34 mouse cellular contexts compared by ENCODE assay signal in the genomic region with DNA sequence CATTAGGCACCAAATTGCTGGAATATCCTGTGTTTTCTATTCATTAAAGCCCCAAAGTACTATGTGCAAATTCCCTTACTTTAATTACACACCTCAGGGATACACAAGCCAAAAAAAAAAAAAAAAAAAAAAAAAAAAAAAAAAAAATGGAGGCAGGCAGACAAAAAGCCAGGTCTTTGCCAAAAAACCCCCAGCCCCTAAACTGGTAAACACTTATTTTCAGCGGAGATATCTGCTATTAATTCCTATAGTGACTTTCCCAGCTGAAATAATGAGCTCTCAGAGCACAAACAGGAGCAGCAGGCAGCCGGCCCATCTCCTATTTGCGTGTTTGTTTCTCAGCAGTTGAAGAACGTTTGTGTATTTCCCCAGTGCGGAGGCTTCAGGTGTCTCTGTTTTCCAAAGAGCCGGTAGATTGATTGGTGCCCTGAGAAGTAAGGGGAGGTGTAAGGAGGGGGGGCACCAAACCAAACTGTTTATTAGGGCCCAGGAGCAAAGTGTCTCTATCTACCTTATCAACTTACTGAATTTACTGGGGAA. TPM values are rescaled to one million over a fixed set of nuclear protein-coding genes. Genes with fewer than 3 reads are reported as not detected.
DNase-seq lines count a peak whose midpoint lies in the region; ATAC-seq lines count a peak whose summit lies in the region.
"Had no signal": no experiment of that assay in that cellular context is flagged by ENCODE, and none has a peak within 500 bp of the region (broad histone marks: within the 10 kb centered on the region; RNA-seq: fewer than 3 reads in every experiment).

No protein-coding gene starts in this region.

- intact Hi-C loops in left cerebral cortex, postnatal 14 days (cut with DNase I) = no loop called here

- H3K27me3 ChIP-seq in forebrain, embryonic 12.5 days = peaks cover 39% of the 10 kb centered on the region; the same call in 1 of the 2 replicates
- H3K27me3 ChIP-seq in forebrain, embryonic 16.5 days (replicated peaks; ENCODE audit: control insufficient read depth, insufficient read depth, low read length) = 0 out of 2 replicates have a peak, but pooled peaks cover 10% of the 10 kb centered on the region
- no peaks in the 10 kb centered on the region for H3K27me3 ChIP-seq in midbrain, embryonic 12.5 days
- H3K27me3 ChIP-seq in midbrain, embryonic 15.5 days (replicated peaks) = no peaks in the 10 kb centered on the region
- H3K27me3 ChIP-seq in midbrain, embryonic 13.5 days = 0 out of 2 replicates have a peak, but pooled peaks cover 2% of the 10 kb centered on the region

- ATAC-seq in forebrain, embryonic 12.5 days (ENCODE audit: low FRiP score) = no peak
- ATAC-seq in forebrain, embryonic 16.5 days = no peak
- no peak for ATAC-seq in midbrain, embryonic 12.5 days (ENCODE audit: low FRiP score, low read depth)
- ATAC-seq in midbrain, embryonic 15.5 days (replicated peaks) = no peak
- ATAC-seq in midbrain, embryonic 13.5 days = no peak
- ATAC-seq in cerebellum, adult (ENCODE audit: insufficient number of reproducible peaks, low FRiP score, low TSS enrichment) = no peak
- ATAC-seq: CD4-positive, CD25-positive, alpha-beta regulatory T cell, adult 4 months had no signal

- H3K4me3 ChIP-seq in forebrain, embryonic 12.5 days (replicated peaks) = no peak overlapping the region
- H3K4me3 ChIP-seq in forebrain, embryonic 16.5 days (replicated peaks; ENCODE audit: low read length) = no peak overlapping the region
- H3K4me3 ChIP-seq in midbrain, embryonic 12.5 days = no peak overlapping the region
- H3K4me3 ChIP-seq in midbrain, embryonic 15.5 days = no peak overlapping the region
- H3K4me3 ChIP-seq in midbrain, embryonic 13.5 days (replicated peaks) = no peak overlapping the region
- H3K4me3 ChIP-seq: embryonic facial prominence, embryonic 13.5 days; heart, embryonic 10.5 days; heart, embryonic 15.5 days; hindbrain, embryonic 15.5 days; limb, embryonic 12.5 days; liver, embryonic 15.5 days; myocyte; neural tube, embryonic 13.5 days; stomach, embryonic 15.5 days had no signal

- peaks cover 31% of the 10 kb centered on the region for H3K4me1 ChIP-seq in forebrain, embryonic 12.5 days
- peaks cover 20% of the 10 kb centered on the region for H3K4me1 ChIP-seq in forebrain, embryonic 16.5 days (replicated peaks; ENCODE audit: control insufficient read depth, insufficient read depth, low read length)
- peaks cover 32% of the 10 kb centered on the region for H3K4me1 ChIP-seq in midbrain, embryonic 12.5 days
- H3K4me1 ChIP-seq in midbrain, embryonic 15.5 days = peaks cover 26% of the 10 kb centered on the region
- peaks cover 30% of the 10 kb centered on the region for H3K4me1 ChIP-seq in midbrain, embryonic 13.5 days (replicated peaks)
- H3K4me1 ChIP-seq: heart, embryonic 10.5 days; liver, embryonic 15.5 days had no signal

- H3K27ac ChIP-seq in forebrain, embryonic 12.5 days = no peak overlapping the region
- no peak overlapping the region for H3K27ac ChIP-seq in forebrain, embryonic 16.5 days (ENCODE audit: low read length)
- peak overlapping the region; percentile 30; the same call in 1 of the 2 replicates for H3K27ac ChIP-seq in midbrain, embryonic 12.5 days (replicated peaks)
- H3K27ac ChIP-seq in midbrain, embryonic 15.5 days = no peak overlapping the region
- no peak overlapping the region for H3K27ac ChIP-seq in midbrain, embryonic 13.5 days
- H3K27ac ChIP-seq: embryonic facial prominence, embryonic 13.5 days; heart, embryonic 10.5 days; heart, embryonic 15.5 days; hindbrain, embryonic 15.5 days; kidney, postnatal 0 days; limb, embryonic 12.5 days; liver, embryonic 15.5 days; neural tube, embryonic 13.5 days; stomach, embryonic 15.5 days had no signal

- DNase-seq in embryo, embryonic 9.5 days (ENCODE audit: extremely low spot score) = peak; percentile 10
- no peak for DNase-seq in left cerebral cortex, postnatal 14 days (ENCODE audit: low spot score in 2 of 2)
- DNase-seq: adrenal gland, postnatal 25 days; cerebellum, adult 2 months; cerebellum, postnatal 14 days; gastrocnemius, postnatal 25 days; heart, adult 11 months; kidney, adult 18-20 months; kidney, postnatal 4 days; lung, embryonic 14.5 days; lung, postnatal 14 days; right cerebral cortex, postnatal 14 days had no signal

- H3K36me3 ChIP-seq in forebrain, embryonic 12.5 days (replicated peaks) = no peaks in the 10 kb centered on the region
- no peaks in the 10 kb centered on the region for H3K36me3 ChIP-seq in forebrain, embryonic 16.5 days (ENCODE audit: control insufficient read depth, insufficient read depth)
- H3K36me3 ChIP-seq in midbrain, embryonic 12.5 days = no peaks in the 10 kb centered on the region
- H3K36me3 ChIP-seq in midbrain, embryonic 15.5 days (replicated peaks) = no peaks in the 10 kb centered on the region
- H3K36me3 ChIP-seq in midbrain, embryonic 13.5 days = no peaks in the 10 kb centered on the region
- H3K36me3 ChIP-seq: embryonic facial prominence, embryonic 13.5 days; heart, embryonic 10.5 days; heart, embryonic 15.5 days; hindbrain, embryonic 15.5 days; limb, embryonic 12.5 days; liver, embryonic 15.5 days; neural tube, embryonic 13.5 days; stomach, embryonic 15.5 days had no signal

- 1% methylated on average over 6 of the region's 6 CpGs for WGBS in forebrain, embryonic 12.5 days
- WGBS in forebrain, embryonic 16.5 days = 4% methylated on average over 6 of the region's 6 CpGs
- WGBS in midbrain, embryonic 12.5 days = 2% methylated on average over 6 of the region's 6 CpGs
- WGBS in midbrain, embryonic 15.5 days = 8% methylated on average over 6 of the region's 6 CpGs
- 2% methylated on average over 6 of the region's 6 CpGs for WGBS in midbrain, embryonic 13.5 days

- no peak overlapping the region for H3K9ac ChIP-seq in forebrain, embryonic 12.5 days
- H3K9ac ChIP-seq in forebrain, embryonic 16.5 days (replicated peaks; ENCODE audit: low read depth, low read length) = no peak overlapping the region
- H3K9ac ChIP-seq in midbrain, embryonic 12.5 days (replicated peaks) = no peak overlapping the region
- H3K9ac ChIP-seq in midbrain, embryonic 15.5 days = no peak overlapping the region
- H3K9ac ChIP-seq in midbrain, embryonic 13.5 days (replicated peaks) = no peak overlapping the region
- H3K9ac ChIP-seq: embryonic facial prominence, embryonic 13.5 days; heart, embryonic 15.5 days; hindbrain, embryonic 15.5 days; limb, embryonic 12.5 days; liver, embryonic 15.5 days; lung, embryonic 14.5 days; neural tube, embryonic 13.5 days; stomach, embryonic 15.5 days had no signal

- H3K9me3 ChIP-seq in forebrain, embryonic 12.5 days = no peaks in the 10 kb centered on the region
- H3K9me3 ChIP-seq in forebrain, embryonic 16.5 days (ENCODE audit: control insufficient read depth, low read length) = no peaks in the 10 kb centered on the region
- H3K9me3 ChIP-seq in midbrain, embryonic 12.5 days = no peaks in the 10 kb centered on the region
- no peaks in the 10 kb centered on the region for H3K9me3 ChIP-seq in midbrain, embryonic 15.5 days
- H3K9me3 ChIP-seq in midbrain, embryonic 13.5 days = no peaks in the 10 kb centered on the region
- H3K9me3 ChIP-seq: embryonic facial prominence, embryonic 13.5 days; heart, embryonic 10.5 days; heart, embryonic 15.5 days; hindbrain, embryonic 15.5 days; limb, embryonic 12.5 days; liver, embryonic 15.5 days; neural tube, embryonic 13.5 days; stomach, embryonic 15.5 days had no signal

- peak overlapping the region; percentile 27; the same call in 1 of the 2 replicates for H3K4me2 ChIP-seq in forebrain, embryonic 12.5 days
- no peak overlapping the region for H3K4me2 ChIP-seq in forebrain, embryonic 16.5 days (ENCODE audit: low read length)
- peak overlapping the region; percentile 30 for H3K4me2 ChIP-seq in midbrain, embryonic 12.5 days (replicated peaks)
- no peak overlapping the region for H3K4me2 ChIP-seq in midbrain, embryonic 15.5 days
- H3K4me2 ChIP-seq in midbrain, embryonic 13.5 days (replicated peaks) = peak overlapping the region; percentile 16; the same call in 1 of the 2 replicates
- H3K4me2 ChIP-seq: embryonic facial prominence, embryonic 13.5 days; heart, embryonic 15.5 days; hindbrain, embryonic 15.5 days; limb, embryonic 12.5 days; liver, embryonic 15.5 days; lung, embryonic 14.5 days; neural tube, embryonic 13.5 days; stomach, embryonic 15.5 days had no signal

RNA-seq across cellular contexts. Expression of gene Otx2, which starts 34.3 kb away (rescaled TPM):
- 56.7 and 59.3 TPM in 2 replicates for polyA plus RNA-seq in forebrain, embryonic 12.5 days (2016; fragmentation: Nextera tagmentation; extraction: Ambion mirVana)
- polyA plus RNA-seq in forebrain, embryonic 16.5 days (2015; fragmentation: Nextera tagmentation; extraction: Ambion mirVana) = 9.3 and 9.9 TPM in 2 replicates
- polyA plus RNA-seq in midbrain, embryonic 12.5 days (2016; fragmentation: Nextera tagmentation; extraction: Ambion mirVana) = 180 and 189 TPM in 2 replicates
- 83.5 and 83.6 TPM in 2 replicates for polyA plus RNA-seq in midbrain, embryonic 15.5 days (2015; fragmentation: Nextera tagmentation; extraction: Ambion mirVana)
- polyA plus RNA-seq in midbrain, embryonic 13.5 days (2015; fragmentation: Nextera tagmentation; extraction: Ambion mirVana) = 133 and 155 TPM in 2 replicates
- 1 to 10 TPM; 1.1 to 1.5 TPM for total RNA-seq in left cerebral cortex, postnatal 14 days (2021)
- total RNA-seq: adrenal gland, adult 18-20 months; adrenal gland, postnatal 25 days; gastrocnemius, postnatal 25 days; heart, postnatal 25 days; liver, adult 2 months had no signal
- polyA plus RNA-seq: CD4-positive, CD25-positive, alpha-beta regulatory T cell, adult 4 months; heart, embryonic 15.5 days; intestine, embryonic 14.5 days; kidney, postnatal 0 days; limb, embryonic 12.5 days; liver, adult 2 months; liver, embryonic 15.5 days; lung, embryonic 14.5 days; myocyte; neural tube, embryonic 13.5 days; small intestine, adult 2 months had no signal

Comparison
In these comparisons a context has a peak if more than half of its experiments do, and no peak if none do; other contexts are left out.
1. H3K4me2 ChIP-seq: peak in forebrain, embryonic 12.5 days (single experiment), midbrain, embryonic 12.5 days (single experiment) and midbrain, embryonic 13.5 days (single experiment); none in forebrain, embryonic 16.5 days (single experiment) and midbrain, embryonic 15.5 days (single experiment).